Mouse (Mus musculus): Measurements from ENCODE around the gene Mrps18a. TPM values are rescaled to one million over a fixed set of nuclear protein-coding genes. Genes with fewer than 3 reads are reported as not detected.
A peak's percentile ranks its signal among the peaks of the same experiment; 100 is the strongest.

The Mrps18a gene
- total and polyA plus RNA-seq, 2 experiments from 2014 or later: 67.1 to 169 TPM

GRCm38 (mm10) chr17:46091899-46092298, 18.9 kb upstream of the Mrps18a start:
- TF ChIP-seq CTCF (IDR thresholded peaks at IDR 0.05; ENCODE audit: low read depth): no peak
- no peaks in the 10 kb centered on the region for H3K9me3 ChIP-seq (ENCODE audit: low read length)
- no peak for DNase-seq (ENCODE audit: low spot score)

GRCm38 (mm10) chr17:46098525-46098924, 12.3 kb upstream of the Mrps18a start:
- no peaks in the 10 kb centered on the region for H3K36me3 ChIP-seq (ENCODE audit: insufficient read depth, low read length)
- WGBS: 66% methylated on average over 8 of the region's 8 CpGs

More at GRCm38 (mm10) chr17:46091899-46092298, 18.9 kb upstream of the Mrps18a start:
- Histone ChIP-seq H3K4me2 (ENCODE audit: low read depth, low read length) (no peak overlapping the region), H3K4me1 (ENCODE audit: insufficient read depth, low read length) (no peaks in the 10 kb centered on the region), H3K27ac (no peak overlapping the region), H3K36me3 (ENCODE audit: insufficient read depth, low read length) (no peaks in the 10 kb centered on the region), H3K27me3 (ENCODE audit: insufficient read depth, low read length) (no peaks in the 10 kb centered on the region), H3K9ac (replicated peaks; ENCODE audit: low read length) (no peak overlapping the region), H3K4me3 (ENCODE audit: low read length) (no peak overlapping the region)
- whole genome bisulfite sequencing: 78% methylated on average over 14 of the region's 14 CpGs
- no peak for ATAC-seq

GRCm38 (mm10) chr17:46101906-46102305, 8.9 kb upstream of the Mrps18a start:
- Histone ChIP-seq H3K4me2 (ENCODE audit: low read depth, low read length) (no peak overlapping the region), H3K27ac (no peak overlapping the region), H3K27me3 (ENCODE audit: insufficient read depth, low read length) (no peaks in the 10 kb centered on the region; the same call in 1 of the 2 replicates), H3K36me3 (ENCODE audit: insufficient read depth, low read length) (no peaks in the 10 kb centered on the region), H3K4me1 (ENCODE audit: insufficient read depth, low read length) (no peaks in the 10 kb centered on the region), H3K9ac (replicated peaks; ENCODE audit: low read length) (no peak overlapping the region), H3K4me3 (ENCODE audit: low read length) (no peak overlapping the region), H3K9me3 (ENCODE audit: low read length) (no peaks in the 10 kb centered on the region)
- DNase-seq (ENCODE audit: low spot score) (no peak), ATAC-seq (no peak)
- TF ChIP-seq CTCF (IDR thresholded peaks at IDR 0.05; ENCODE audit: low read depth): no peak
- 83% methylated on average over 9 of the region's 9 CpGs for WGBS

More at GRCm38 (mm10) chr17:46098525-46098924, 12.3 kb upstream of the Mrps18a start:
- H3K9me3 ChIP-seq (ENCODE audit: low read length): no peaks in the 10 kb centered on the region
- TF ChIP-seq CTCF (IDR thresholded peaks at IDR 0.05; ENCODE audit: low read depth): no peak
- DNase-seq (ENCODE audit: low spot score) (no peak), ATAC-seq (no peak)
- no peaks in the 10 kb centered on the region for H3K4me1 ChIP-seq (ENCODE audit: insufficient read depth, low read length)
- H3K27me3 ChIP-seq (ENCODE audit: insufficient read depth, low read length): no peaks in the 10 kb centered on the region; the same call in 1 of the 2 replicates
- H3K4me2 ChIP-seq (ENCODE audit: low read depth, low read length): no peak overlapping the region
- H3K9ac ChIP-seq (replicated peaks; ENCODE audit: low read length): no peak overlapping the region
- H3K27ac ChIP-seq: no peak overlapping the region
- no peak overlapping the region for H3K4me3 ChIP-seq (ENCODE audit: low read length)

GRCm38 (mm10) chr17:46102608-46103159, 8.1 kb upstream of the Mrps18a start:
- Histone ChIP-seq H3K4me2 (ENCODE audit: low read depth, low read length) (no peak overlapping the region), H3K4me1 (ENCODE audit: insufficient read depth, low read length) (no peaks in the 10 kb centered on the region), H3K4me3 (ENCODE audit: low read length) (no peak overlapping the region), H3K27ac (no peak overlapping the region), H3K36me3 (ENCODE audit: insufficient read depth, low read length) (no peaks in the 10 kb centered on the region), H3K9me3 (ENCODE audit: low read length) (no peaks in the 10 kb centered on the region), H3K9ac (replicated peaks; ENCODE audit: low read length) (no peak overlapping the region), H3K27me3 (ENCODE audit: insufficient read depth, low read length) (no peaks in the 10 kb centered on the region; the same call in 1 of the 2 replicates)
- DNase-seq (ENCODE audit: low spot score) (no peak), ATAC-seq (no peak)
- no peak for TF ChIP-seq CTCF (IDR thresholded peaks at IDR 0.05; ENCODE audit: low read depth)
- 38% methylated on average over 8 of the region's 8 CpGs for WGBS

- Histone ChIP-seq H3K4me3 (ENCODE audit: low read length) (no peak overlapping the region), H3K9me3 (ENCODE audit: low read length) (no peaks in the 10 kb centered on the region), H3K9ac (replicated peaks; ENCODE audit: low read length) (no peak overlapping the region), H3K4me2 (ENCODE audit: low read depth, low read length) (no peak overlapping the region), H3K27ac (0 out of 2 replicates have a peak overlapping the region, but pooled peaks have one; percentile 32), H3K27me3 (ENCODE audit: insufficient read depth, low read length) (no peaks in the 10 kb centered on the region), H3K36me3 (ENCODE audit: insufficient read depth, low read length) (no peaks in the 10 kb centered on the region), H3K4me1 (ENCODE audit: insufficient read depth, low read length) (no peaks in the 10 kb centered on the region)
- no peak; the same call in 1 of the 2 replicates for TF ChIP-seq CTCF (IDR thresholded peaks at IDR 0.05; ENCODE audit: low read depth)
- 22% methylated on average over 12 of the region's 12 CpGs for WGBS
- ATAC-seq (peak; percentile 91), DNase-seq (ENCODE audit: low spot score) (peak; percentile 68)
Measured at GRCm38 (mm10) chr17:46104487-46104886, 6.3 kb upstream of the Mrps18a start.

- H3K4me3 ChIP-seq (ENCODE audit: low read length): no peak overlapping the region
- ATAC-seq: no peak
- peaks cover 6% of the 10 kb centered on the region; the same call in 1 of the 2 replicates for H3K4me1 ChIP-seq (ENCODE audit: insufficient read depth, low read length)
- DNase-seq (ENCODE audit: low spot score): no peak
- 75% methylated on average over 4 of the region's 4 CpGs for WGBS
- no peak for TF ChIP-seq CTCF (IDR thresholded peaks at IDR 0.05; ENCODE audit: low read depth)
- no peaks in the 10 kb centered on the region for H3K9me3 ChIP-seq (ENCODE audit: low read length)
- no peaks in the 10 kb centered on the region for H3K36me3 ChIP-seq (ENCODE audit: insufficient read depth, low read length)
- no peak overlapping the region for H3K27ac ChIP-seq
- no peaks in the 10 kb centered on the region for H3K27me3 ChIP-seq (ENCODE audit: insufficient read depth, low read length)
- no peak overlapping the region for H3K9ac ChIP-seq (replicated peaks; ENCODE audit: low read length)
- H3K4me2 ChIP-seq (ENCODE audit: low read depth, low read length): no peak overlapping the region
Measured at GRCm38 (mm10) chr17:46108286-46108685, 2.5 kb upstream of the Mrps18a start.

- H3K9ac ChIP-seq (replicated peaks; ENCODE audit: low read length): no peak overlapping the region
- peaks cover 6% of the 10 kb centered on the region; the same call in 1 of the 2 replicates for H3K4me1 ChIP-seq (ENCODE audit: insufficient read depth, low read length)
- no peak overlapping the region for H3K27ac ChIP-seq
- no peaks in the 10 kb centered on the region for H3K9me3 ChIP-seq (ENCODE audit: low read length)
- WGBS: 69% methylated on average over 2 of the region's 2 CpGs
- no peak overlapping the region for H3K4me2 ChIP-seq (ENCODE audit: low read depth, low read length)
- DNase-seq (ENCODE audit: low spot score): no peak
- TF ChIP-seq CTCF (IDR thresholded peaks at IDR 0.05; ENCODE audit: low read depth): no peak
- no peaks in the 10 kb centered on the region for H3K27me3 ChIP-seq (ENCODE audit: insufficient read depth, low read length)
- H3K36me3 ChIP-seq (ENCODE audit: insufficient read depth, low read length): peaks cover 8% of the 10 kb centered on the region; the same call in 1 of the 2 replicates
- no peak for ATAC-seq
- no peak overlapping the region for H3K4me3 ChIP-seq (ENCODE audit: low read length)
Measured at GRCm38 (mm10) chr17:46115489-46115888, 4.7 kb downstream of the Mrps18a start.

Measured in hindbrain, postnatal 0 days (tissue).